Mouse (Mus musculus) bone marrow, adult 2 months (tissue): ENCODE data around the gene Gm49776. TPM values are rescaled to one million over a fixed set of nuclear protein-coding genes. Genes with fewer than 3 reads are reported as not detected.

Experiments used
- H3K27ac ChIP-seq: fragments of 200-500 bp; 2 replicates; pipeline ENCODE4 v1.5.1; 2012; ENCODE audit warnings: low read depth, mild to moderate bottlenecking, control low read depth, inconsistent platforms, low read length; ENCODE audit not compliant: control insufficient read depth, poor library complexity, insufficient read depth
- H3K4me1 ChIP-seq: fragments of 200-500 bp; 2 replicates; pipeline ENCODE4 v1.6.1; 2011; ENCODE audit warnings: low read length; ENCODE audit not compliant: control insufficient read depth, insufficient read depth
- H3K4me3 ChIP-seq: fragments of 200-500 bp; replicated peaks from 2 replicates; pipeline ENCODE3; 2011; ENCODE audit warnings: mild to moderate bottlenecking, low read depth, low read length, control low read depth; ENCODE audit not compliant: control insufficient read depth
- CTCF ChIP-seq: fragments of 200-500 bp; IDR thresholded peaks from 2 replicates; pipeline ENCODE4 v1.5.1; 2011; ENCODE audit warnings: low read length, control low read depth; ENCODE audit not compliant: control insufficient read depth, insufficient read depth
- POLR2A ChIP-seq: fragments of 200-500 bp; IDR thresholded peaks from 2 replicates; pipeline ENCODE4 v1.6.1; 2011; ENCODE audit warnings: low read depth, mild to moderate bottlenecking, control low read depth, low read length, borderline replicate concordance; ENCODE audit not compliant: control insufficient read depth
- WGBS: fragments of 180-500 bp; shearing (Covaris S2); methylation state at CpG from one replicate; pipeline ENCODE4 v1.1.7; 2018; 5-methylcytosine and 5-hydroxymethylcytosine counted together
- polyA plus RNA-seq: library from polyadenylated mRNA; stranded (reverse); fragments of >200 nt; gene quantifications from 2 replicates; pipeline ENCODE4 v1.2.4, GENCODE M21; 2011; ENCODE audit warnings: low replicate concordance; ENCODE audit not compliant: missing spikeins, insufficient read depth, insufficient read length

Gm49776 gene
- polyA plus RNA-seq, 1 experiment = not detected

- peak overlapping the region; percentile 23; the same call in 1 of the 2 replicates for H3K27ac ChIP-seq
- H3K4me1 ChIP-seq = peaks cover 3% of the 10 kb centered on the region; the same call in 1 of the 2 replicates
- TF ChIP-seq POLR2A (no peak), CTCF (no peak)
- 17% methylated on average over 8 of the region's 8 CpGs for WGBS
- no peak overlapping the region for H3K4me3 ChIP-seq
Measured at GRCm38 (mm10) chr16:18220001-18220400, 38.1 kb downstream of the Gm49776 start.

- Histone ChIP-seq H3K27ac (no peak overlapping the region), H3K4me3 (no peak overlapping the region), H3K4me1 (peaks cover 3% of the 10 kb centered on the region; the same call in 1 of the 2 replicates)
- no peak for TF ChIP-seq CTCF
- 81% methylated on average over 9 of the region's 9 CpGs for WGBS
Measured at GRCm38 (mm10) chr16:18218580-18218996, 39.5 kb downstream of the Gm49776 start.

GRCm38 (mm10) chr16:18217579-18217978, 40.5 kb downstream of the Gm49776 start, which contains the start of gene Ccdc188:
TSS of gene Ccdc188 (plus strand) at chr16:18217879.
- 76% methylated on average over 4 of the region's 4 CpGs for WGBS
- no peak for TF ChIP-seq POLR2A
- TF ChIP-seq CTCF = no peak
- no peak within 1 kb of the TSS for H3K4me3 ChIP-seq
- peaks cover 3% of the 10 kb centered on the region; the same call in 1 of the 2 replicates for H3K4me1 ChIP-seq
- no peak within 1 kb of the TSS for H3K27ac ChIP-seq

DNA sequence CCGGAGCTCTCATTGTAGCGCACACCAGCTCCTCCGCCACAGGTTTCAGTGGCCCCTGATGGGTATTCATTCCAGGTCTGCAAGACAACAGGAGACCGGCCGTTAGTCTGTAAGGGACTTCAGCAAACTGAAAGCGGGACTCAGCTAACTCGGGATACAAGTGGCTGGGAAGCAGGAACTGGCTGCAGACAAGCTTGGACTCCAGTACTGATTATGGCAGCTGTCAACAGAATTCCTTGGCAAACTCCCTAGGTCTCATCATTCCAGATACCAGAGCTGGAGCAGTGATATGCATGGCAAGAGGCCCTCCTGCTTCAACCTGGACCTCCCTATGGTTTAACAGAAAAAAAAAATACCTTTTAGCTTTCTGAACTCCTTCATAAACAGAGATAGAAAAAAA, 43.3 kb downstream of the Gm49776 start:
- H3K4me1 ChIP-seq = peaks cover 1% of the 10 kb centered on the region; the same call in 1 of the 2 replicates
- H3K27ac ChIP-seq = no peak overlapping the region
- 84% methylated on average over 7 of the region's 7 CpGs for WGBS
- H3K4me3 ChIP-seq = no peak overlapping the region
- no peak for TF ChIP-seq POLR2A
- no peak for TF ChIP-seq CTCF

DNA sequence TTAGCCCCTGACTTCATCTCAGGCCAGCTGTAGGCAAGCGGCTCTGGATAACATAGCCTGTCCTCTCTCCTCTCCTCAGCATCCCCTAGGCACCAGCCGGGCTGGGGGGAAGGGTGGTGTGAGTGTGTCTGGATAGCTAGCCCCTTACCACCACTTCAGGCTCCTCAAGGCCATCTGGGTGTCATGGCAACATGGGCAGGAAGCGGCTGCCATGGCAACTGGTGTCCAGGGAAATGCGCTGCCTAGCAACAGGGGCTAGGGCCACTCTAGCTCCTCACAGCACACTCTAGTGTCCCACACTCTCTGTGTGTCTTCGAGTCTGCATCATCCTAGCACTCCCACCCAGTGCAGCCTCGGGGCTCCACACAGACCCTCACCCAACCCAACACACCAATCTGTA, 44.4 kb downstream of the Gm49776 start:
- 71% methylated on average over 6 of the region's 6 CpGs for WGBS
- Histone ChIP-seq H3K27ac (no peak overlapping the region), H3K4me1 (no peaks in the 10 kb centered on the region), H3K4me3 (no peak overlapping the region)
- TF ChIP-seq CTCF = no peak
- TF ChIP-seq POLR2A = no peak

DNA sequence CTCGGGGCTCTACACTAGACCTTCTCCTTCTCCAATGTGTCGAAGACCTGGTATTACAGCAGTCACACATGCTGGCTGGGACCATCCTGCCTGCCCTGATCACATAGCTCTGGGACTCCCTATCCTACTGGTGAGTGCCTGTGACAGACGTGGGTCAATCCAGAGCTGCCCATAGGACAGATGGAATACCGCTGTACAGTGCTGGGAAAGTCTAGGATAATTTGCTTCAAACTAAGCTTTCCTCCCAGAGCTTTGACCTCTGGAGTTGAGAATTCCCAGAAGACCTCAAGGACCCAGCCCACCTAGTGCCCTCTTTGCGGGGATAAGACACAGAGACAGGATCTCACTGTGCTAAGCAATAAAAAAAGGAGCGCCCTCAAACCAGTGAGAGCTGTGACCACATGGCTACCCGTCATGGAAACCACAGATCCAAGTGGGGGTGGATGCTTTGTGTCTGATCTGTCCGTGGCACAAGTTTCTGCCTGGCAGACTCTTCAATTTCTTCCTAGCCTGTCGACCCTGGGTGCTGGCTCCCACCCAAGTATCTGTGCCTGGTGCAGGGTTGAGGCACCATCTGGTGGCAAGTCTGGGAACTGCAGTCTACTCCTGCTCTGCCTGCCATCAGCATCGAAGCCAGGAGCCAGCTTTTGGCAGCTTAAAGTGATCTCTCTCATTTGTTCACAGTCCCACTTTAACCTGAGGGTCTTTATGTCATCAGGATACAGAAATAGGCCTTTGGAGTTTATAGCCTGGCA, 46.5 kb downstream of the Gm49776 start:
- TF ChIP-seq CTCF = peak; percentile 93
- TF ChIP-seq POLR2A = no peak
- WGBS = 36% methylated on average over 10 of the region's 10 CpGs
- H3K4me1 ChIP-seq = no peaks in the 10 kb centered on the region
- no peak overlapping the region for H3K27ac ChIP-seq
- no peak overlapping the region for H3K4me3 ChIP-seq

- Histone ChIP-seq H3K4me3 (no peak overlapping the region), H3K4me1 (no peaks in the 10 kb centered on the region), H3K27ac (no peak overlapping the region)
- TF ChIP-seq POLR2A = no peak
- TF ChIP-seq CTCF = peak; percentile 80
- WGBS = 12% methylated on average over 8 of the region's 8 CpGs
Measured at GRCm38 (mm10) chr16:18210701-18211416, 47.3 kb downstream of the Gm49776 start.

- TF ChIP-seq CTCF (no peak), POLR2A (no peak)
- H3K4me3 ChIP-seq = no peak overlapping the region
- H3K4me1 ChIP-seq = no peaks in the 10 kb centered on the region
- H3K27ac ChIP-seq = no peak overlapping the region
- 80% methylated on average over 7 of the region's 7 CpGs for WGBS
Measured at GRCm38 (mm10) chr16:18203430-18204091, 54.6 kb downstream of the Gm49776 start.
